Mouse (Mus musculus): ENCODE results near the gene Nt5dc3. TPM values are rescaled to one million over a fixed set of nuclear protein-coding genes. Genes with fewer than 3 reads are reported as not detected.

Gene Nt5dc3
- polyA plus RNA-seq, 1 experiment from 2014 or later = 1.4 TPM

DNA sequence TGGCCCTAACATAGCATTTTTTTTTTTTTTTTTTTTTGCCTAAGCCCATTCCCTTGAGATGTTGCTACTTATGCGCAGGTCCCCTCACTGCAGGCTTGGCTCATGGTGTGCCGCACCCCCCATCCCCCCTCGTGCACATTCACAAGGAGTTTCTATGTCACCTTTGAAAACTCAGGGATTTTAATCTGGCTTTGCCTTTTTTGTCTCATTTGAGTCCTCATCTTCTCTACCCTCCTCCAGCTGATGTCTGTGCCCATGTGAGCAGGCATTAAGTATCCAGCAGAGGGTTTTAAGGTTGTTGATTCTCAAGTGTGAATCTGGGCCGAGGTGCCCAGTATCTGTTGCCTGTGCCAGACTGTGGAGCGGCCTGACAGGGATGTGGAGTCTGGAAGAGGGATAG is 2.8 kb downstream of the Nt5dc3 start:
- Histone ChIP-seq H3K27ac (no peak overlapping the region), H3K4me3 (no peak overlapping the region), H3K4me2 (no peak overlapping the region), H3K36me3 (no peaks in the 10 kb centered on the region), H3K27me3 (no peaks in the 10 kb centered on the region), H3K9me3 (no peaks in the 10 kb centered on the region), H3K9ac (no peak overlapping the region), H3K4me1 (peaks cover 25% of the 10 kb centered on the region)
- WGBS = 45% methylated on average over 5 of the region's 5 CpGs
- ATAC-seq (ENCODE audit: borderline replicate concordance, extremely low read depth, low FRiP score, low TSS enrichment) = no peak

DNA sequence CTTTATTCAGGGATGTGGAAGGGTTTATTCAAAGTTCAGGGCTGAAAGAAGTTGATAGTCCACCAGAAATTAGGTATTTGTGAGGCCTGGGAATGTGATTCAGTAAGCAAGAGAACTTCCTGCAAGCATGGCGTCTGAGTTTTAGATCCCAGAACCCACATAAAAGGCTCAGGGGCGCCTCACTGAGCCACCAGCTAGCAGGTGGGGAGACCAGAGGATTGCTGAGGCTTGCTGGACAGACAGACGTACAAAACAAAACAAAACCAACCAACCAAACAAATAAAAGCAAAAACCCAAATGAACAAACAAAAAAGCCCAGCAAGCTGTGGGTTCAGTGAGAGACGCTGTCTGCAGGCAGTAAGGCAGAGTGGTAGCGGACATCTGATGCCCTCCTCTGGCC is 3.9 kb downstream of the Nt5dc3 start:
- H3K27ac ChIP-seq = no peak overlapping the region
- no peak for ATAC-seq (ENCODE audit: borderline replicate concordance, extremely low read depth, low FRiP score, low TSS enrichment)
- 64% methylated on average over 5 of the region's 5 CpGs for WGBS

GRCm38 (mm10) chr10:86783561-86783960 is 4.8 kb downstream of the Nt5dc3 start:
- H3K36me3 ChIP-seq = no peaks in the 10 kb centered on the region
- WGBS = 64% methylated on average over 5 of the region's 5 CpGs
- ATAC-seq (ENCODE audit: borderline replicate concordance, extremely low read depth, low FRiP score, low TSS enrichment) = no peak
- H3K9ac ChIP-seq = no peak overlapping the region
- H3K27me3 ChIP-seq = no peaks in the 10 kb centered on the region
- no peaks in the 10 kb centered on the region for H3K9me3 ChIP-seq
- no peak overlapping the region for H3K27ac ChIP-seq
- peaks cover 24% of the 10 kb centered on the region for H3K4me1 ChIP-seq
- no peak overlapping the region for H3K4me3 ChIP-seq
- no peak overlapping the region for H3K4me2 ChIP-seq

More for the DNA sequence above, 3.9 kb downstream of the Nt5dc3 start:
- no peaks in the 10 kb centered on the region for H3K9me3 ChIP-seq
- H3K9ac ChIP-seq = no peak overlapping the region
- H3K4me3 ChIP-seq = no peak overlapping the region
- no peaks in the 10 kb centered on the region for H3K27me3 ChIP-seq
- H3K36me3 ChIP-seq = no peaks in the 10 kb centered on the region
- H3K4me1 ChIP-seq = peaks cover 22% of the 10 kb centered on the region
- H3K4me2 ChIP-seq = no peak overlapping the region

DNA sequence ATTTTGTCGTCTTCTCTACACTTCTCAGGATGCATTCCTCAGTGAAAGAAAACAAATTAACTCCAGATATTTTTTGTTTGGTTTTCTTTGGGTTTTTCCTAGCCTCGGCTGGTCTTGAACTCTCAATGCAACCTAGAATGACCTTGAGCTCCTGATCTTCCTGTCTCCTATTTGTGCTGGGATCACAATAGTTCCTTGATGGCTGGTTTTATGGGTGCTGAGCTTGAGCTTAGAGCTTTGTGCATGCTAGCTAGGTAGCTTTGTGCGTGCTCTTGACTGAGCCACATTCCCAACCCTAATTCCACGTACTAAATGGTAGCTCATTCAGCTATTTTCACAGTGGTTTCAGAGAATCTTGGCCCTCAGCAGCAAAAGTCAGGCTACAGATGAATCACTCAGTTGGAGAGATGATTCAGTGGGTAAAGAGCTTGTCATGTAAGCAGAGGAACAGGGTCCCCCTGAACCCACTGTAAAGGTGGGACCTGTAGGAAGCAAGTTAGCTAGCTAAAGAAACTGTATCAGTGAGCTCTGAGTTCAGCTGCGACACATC is 5.4 kb downstream of the Nt5dc3 start:
- Histone ChIP-seq H3K27me3 (no peaks in the 10 kb centered on the region), H3K9ac (no peak overlapping the region), H3K9me3 (no peaks in the 10 kb centered on the region), H3K4me3 (no peak overlapping the region), H3K36me3 (no peaks in the 10 kb centered on the region), H3K4me2 (no peak overlapping the region), H3K4me1 (peaks cover 24% of the 10 kb centered on the region), H3K27ac (no peak overlapping the region)
- WGBS = 79% methylated on average over 5 of the region's 5 CpGs
- no peak for ATAC-seq (ENCODE audit: borderline replicate concordance, extremely low read depth, low FRiP score, low TSS enrichment)

- 60% methylated on average over 2 of the region's 2 CpGs for WGBS
- Histone ChIP-seq H3K4me2 (no peak overlapping the region), H3K36me3 (no peaks in the 10 kb centered on the region), H3K4me3 (no peak overlapping the region), H3K9me3 (no peaks in the 10 kb centered on the region), H3K27me3 (no peaks in the 10 kb centered on the region), H3K27ac (no peak overlapping the region), H3K9ac (no peak overlapping the region), H3K4me1 (peaks cover 13% of the 10 kb centered on the region)
- no peak for ATAC-seq (ENCODE audit: borderline replicate concordance, extremely low read depth, low FRiP score, low TSS enrichment)
Measured at GRCm38 (mm10) chr10:86785396-86785795, 6.6 kb downstream of the Nt5dc3 start.

GRCm38 (mm10) chr10:86786083-86786482 is 7.3 kb downstream of the Nt5dc3 start:
- peaks cover 13% of the 10 kb centered on the region for H3K4me1 ChIP-seq
- ATAC-seq (ENCODE audit: borderline replicate concordance, extremely low read depth, low FRiP score, low TSS enrichment) = no peak
- no peak overlapping the region for H3K4me3 ChIP-seq
- no peaks in the 10 kb centered on the region for H3K9me3 ChIP-seq
- 92% methylated on average over 5 of the region's 5 CpGs for WGBS
- H3K27me3 ChIP-seq = no peaks in the 10 kb centered on the region
- no peaks in the 10 kb centered on the region for H3K36me3 ChIP-seq
- H3K4me2 ChIP-seq = no peak overlapping the region
- no peak overlapping the region for H3K27ac ChIP-seq
- H3K9ac ChIP-seq = no peak overlapping the region

DNA sequence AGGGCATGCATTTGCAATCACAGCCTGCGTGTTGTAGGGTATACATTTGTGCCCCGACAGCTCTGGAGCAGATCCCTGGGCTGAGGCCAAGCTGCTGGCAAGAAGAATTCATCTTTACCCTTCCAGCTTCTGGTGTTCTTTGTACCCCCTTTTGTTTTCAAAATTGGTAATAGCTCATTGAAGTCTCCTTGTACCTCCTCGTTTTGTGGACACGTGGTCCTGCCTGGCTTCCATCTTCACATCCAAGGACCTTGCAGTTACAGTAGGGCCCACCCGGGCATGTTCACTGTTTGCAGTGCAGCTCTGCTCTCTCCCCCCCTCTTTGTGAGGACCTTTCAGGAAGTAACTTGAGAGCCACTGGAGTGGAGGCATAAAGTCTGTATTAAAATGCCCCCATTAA is 9.4 kb downstream of the Nt5dc3 start:
- Histone ChIP-seq H3K9ac (no peak overlapping the region), H3K27ac (no peak overlapping the region), H3K4me3 (no peak overlapping the region), H3K4me2 (no peak overlapping the region), H3K4me1 (peaks cover 21% of the 10 kb centered on the region), H3K9me3 (no peaks in the 10 kb centered on the region), H3K36me3 (no peaks in the 10 kb centered on the region), H3K27me3 (no peaks in the 10 kb centered on the region)
- 41% methylated on average over 5 of the region's 5 CpGs for WGBS
- ATAC-seq (ENCODE audit: borderline replicate concordance, extremely low read depth, low FRiP score, low TSS enrichment) = no peak; the same call in 1 of the 2 replicates

DNA sequence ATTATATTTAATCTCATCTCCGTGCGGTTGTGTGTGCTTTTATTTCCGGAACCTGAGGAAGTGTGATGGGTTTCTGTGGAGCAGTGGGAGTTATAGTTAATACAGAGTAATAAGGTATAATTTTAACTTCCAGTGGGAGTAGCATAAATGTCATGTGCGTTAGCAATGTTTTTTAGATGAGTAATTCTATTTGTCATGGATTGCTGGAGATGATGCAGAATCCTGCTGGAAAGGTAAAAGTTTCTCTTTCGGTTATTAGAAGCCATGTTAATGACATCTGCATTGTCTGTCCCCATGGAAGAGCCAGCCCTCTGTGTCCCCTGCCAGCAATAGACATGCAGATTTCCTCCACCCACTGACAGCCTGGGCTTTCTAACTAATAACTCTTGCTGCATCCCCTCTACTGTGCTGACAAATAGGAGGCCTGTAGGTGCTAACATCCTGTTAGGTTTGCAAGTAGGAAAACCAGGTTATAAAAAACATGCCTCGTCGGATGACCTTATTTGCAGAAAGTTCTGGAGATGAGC is 10.4 kb downstream of the Nt5dc3 start:
- WGBS = 87% methylated on average over 7 of the region's 7 CpGs

DNA sequence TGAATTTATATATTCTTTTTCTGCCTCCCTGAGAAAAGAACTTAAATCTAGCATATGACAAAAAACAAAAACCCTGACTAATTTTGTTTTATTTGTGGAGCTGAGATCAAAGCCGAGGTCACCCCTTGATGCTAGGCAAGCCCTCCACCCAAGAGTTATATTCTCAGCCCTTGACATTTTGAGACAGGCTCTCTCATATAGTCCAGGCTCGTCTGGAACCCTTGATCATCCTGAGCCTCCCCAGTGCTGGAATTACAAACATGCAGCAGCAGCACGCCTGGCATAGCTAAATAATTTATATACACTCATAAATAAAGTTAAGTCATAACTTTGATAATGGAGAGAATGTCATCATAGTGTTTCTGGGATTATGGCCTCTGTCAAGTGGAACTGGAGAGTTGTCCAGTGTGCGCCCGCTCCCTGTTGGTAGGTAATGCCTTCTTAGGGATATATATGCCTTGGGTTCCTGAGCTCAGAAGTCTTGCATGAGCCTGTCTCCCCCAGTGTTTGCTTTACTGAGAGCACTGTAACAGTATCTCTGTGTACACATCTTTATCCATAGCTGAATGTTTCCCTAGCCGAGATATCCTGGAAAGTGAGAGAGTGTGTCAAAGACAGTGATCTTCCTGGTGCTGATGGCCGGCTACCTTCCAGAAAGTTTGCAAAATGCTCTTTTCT is 12.8 kb downstream of the Nt5dc3 start:
- 46% methylated on average over 7 of the region's 7 CpGs for whole genome bisulfite sequencing
- Histone ChIP-seq H3K4me2 (no peak overlapping the region), H3K4me3 (no peak overlapping the region), H3K9ac (no peak overlapping the region), H3K27me3 (no peaks in the 10 kb centered on the region), H3K27ac (0 out of 2 replicates have a peak overlapping the region, but pooled peaks have one; percentile 26), H3K4me1 (peaks cover 24% of the 10 kb centered on the region), H3K9me3 (no peaks in the 10 kb centered on the region), H3K36me3 (no peaks in the 10 kb centered on the region)
- no peak for ATAC-seq (ENCODE audit: borderline replicate concordance, extremely low read depth, low FRiP score, low TSS enrichment)

More for the DNA sequence above, 10.4 kb downstream of the Nt5dc3 start:
- Histone ChIP-seq H3K4me1 (peaks cover 24% of the 10 kb centered on the region), H3K9me3 (no peaks in the 10 kb centered on the region), H3K4me3 (no peak overlapping the region), H3K4me2 (no peak overlapping the region), H3K36me3 (no peaks in the 10 kb centered on the region), H3K27me3 (no peaks in the 10 kb centered on the region), H3K27ac (no peak overlapping the region), H3K9ac (no peak overlapping the region)
- ATAC-seq (ENCODE audit: borderline replicate concordance, extremely low read depth, low FRiP score, low TSS enrichment) = no peak

- Histone ChIP-seq H3K4me1 (peaks cover 15% of the 10 kb centered on the region), H3K4me3 (no peak overlapping the region), H3K9me3 (no peaks in the 10 kb centered on the region), H3K4me2 (no peak overlapping the region), H3K9ac (no peak overlapping the region), H3K36me3 (no peaks in the 10 kb centered on the region), H3K27ac (peak overlapping the region; percentile 35; the same call in 1 of the 2 replicates), H3K27me3 (no peaks in the 10 kb centered on the region)
- 0 out of 2 replicates have a peak, but pooled peaks have one; percentile 21 for ATAC-seq (ENCODE audit: borderline replicate concordance, extremely low read depth, low FRiP score, low TSS enrichment)
- 54% methylated on average over 2 of the region's 2 CpGs for WGBS
Measured at GRCm38 (mm10) chr10:86793509-86793951, 14.7 kb downstream of the Nt5dc3 start.

- H3K9me3 ChIP-seq = no peaks in the 10 kb centered on the region
- no peak overlapping the region for H3K4me2 ChIP-seq
- no peaks in the 10 kb centered on the region for H3K36me3 ChIP-seq
- WGBS = 86% methylated on average over 4 of the region's 4 CpGs
- H3K4me1 ChIP-seq = peaks cover 15% of the 10 kb centered on the region
- no peak overlapping the region for H3K27ac ChIP-seq
- ATAC-seq (ENCODE audit: borderline replicate concordance, extremely low read depth, low FRiP score, low TSS enrichment) = no peak
- H3K4me3 ChIP-seq = no peak overlapping the region
- H3K27me3 ChIP-seq = no peaks in the 10 kb centered on the region
- no peak overlapping the region for H3K9ac ChIP-seq
Measured at GRCm38 (mm10) chr10:86794196-86794595, 15.4 kb downstream of the Nt5dc3 start.

DNA sequence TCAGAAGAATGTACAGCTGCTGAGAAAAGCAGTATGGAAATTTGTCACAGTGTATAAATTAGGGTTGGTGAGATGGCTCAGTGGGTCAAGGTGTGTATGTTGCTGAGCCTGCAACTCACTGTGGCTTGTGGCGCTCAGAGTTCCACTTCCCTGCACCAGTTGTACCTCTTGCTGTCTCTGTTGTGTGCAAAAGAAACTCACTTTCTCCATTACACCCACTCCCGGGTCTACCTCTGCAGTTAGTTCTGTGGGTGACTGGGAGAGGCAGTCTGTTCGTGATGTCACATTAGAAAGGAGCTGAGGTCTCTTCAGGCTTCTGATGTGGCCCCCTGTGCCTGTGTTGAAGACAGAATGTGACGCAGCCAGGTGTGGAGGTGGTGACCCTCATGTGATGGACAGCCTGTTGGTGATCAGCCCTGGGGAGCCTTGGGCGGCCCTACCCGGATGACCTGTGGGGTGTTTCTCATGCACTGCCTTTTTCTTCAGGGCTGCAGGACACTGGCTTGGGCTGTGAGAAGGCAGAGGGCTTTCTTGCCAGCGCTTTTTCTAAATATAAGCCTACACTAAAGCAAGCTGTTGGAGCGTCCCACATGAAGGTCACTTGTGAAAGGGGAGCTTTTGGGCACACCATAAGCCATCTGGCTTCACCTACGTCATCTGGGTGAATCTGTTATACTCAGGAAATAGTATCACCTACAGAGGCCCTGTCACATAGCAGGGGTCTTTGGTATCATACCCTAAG is 16.2 kb downstream of the Nt5dc3 start:
- H3K4me3 ChIP-seq = no peak overlapping the region
- ATAC-seq (ENCODE audit: borderline replicate concordance, extremely low read depth, low FRiP score, low TSS enrichment) = no peak
- H3K4me2 ChIP-seq = no peak overlapping the region
- H3K36me3 ChIP-seq = no peaks in the 10 kb centered on the region
- 79% methylated on average over 9 of the region's 9 CpGs for WGBS
- H3K27ac ChIP-seq = no peak overlapping the region
- no peaks in the 10 kb centered on the region for H3K9me3 ChIP-seq
- H3K9ac ChIP-seq = no peak overlapping the region
- H3K4me1 ChIP-seq = peaks cover 15% of the 10 kb centered on the region
- no peaks in the 10 kb centered on the region for H3K27me3 ChIP-seq

Data from lung, embryonic 15.5 days (tissue).